Mouse (Mus musculus): ENCODE measurements around the gene Unc93b1. TPM values are rescaled to one million over a fixed set of nuclear protein-coding genes. Genes with fewer than 3 reads are reported as not detected.

Gene Unc93b1
- polyA plus RNA-seq, 1 experiment from 2014 or later, result 6.0 TPM

GRCm38 (mm10) chr19:3927989-3928388, 7.0 kb upstream of the Unc93b1 start:
- no peak overlapping the region for H3K9ac ChIP-seq (replicated peaks; ENCODE audit: low read length)
- H3K4me3 ChIP-seq (ENCODE audit: low read depth, low read length), result no peak overlapping the region
- H3K27me3 ChIP-seq (ENCODE audit: control insufficient read depth, insufficient read depth, low read length), result no peaks in the 10 kb centered on the region
- no peaks in the 10 kb centered on the region for H3K9me3 ChIP-seq (replicated peaks; ENCODE audit: control insufficient read depth, low read length)
- H3K36me3 ChIP-seq (replicated peaks; ENCODE audit: control insufficient read depth, insufficient read depth, low read depth, low read length), result no peaks in the 10 kb centered on the region
- H3K4me2 ChIP-seq (ENCODE audit: low read depth, low read length), result no peak overlapping the region
- no peak for ATAC-seq (replicated peaks; ENCODE audit: insufficient number of reproducible peaks, low FRiP score, low TSS enrichment, low read depth)
- no peaks in the 10 kb centered on the region for H3K4me1 ChIP-seq (ENCODE audit: control insufficient read depth, insufficient read depth, low read length)
- DNase-seq (ENCODE audit: low spot score), result no peak
- H3K27ac ChIP-seq (replicated peaks; ENCODE audit: low read depth, low read length), result no peak overlapping the region
- WGBS, result 88% methylated on average over 4 of the region's 4 CpGs

GRCm38 (mm10) chr19:3928779-3929178, 6.2 kb upstream of the Unc93b1 start:
- no peaks in the 10 kb centered on the region for H3K27me3 ChIP-seq (ENCODE audit: control insufficient read depth, insufficient read depth, low read length)
- H3K4me1 ChIP-seq (ENCODE audit: control insufficient read depth, insufficient read depth, low read length), result no peaks in the 10 kb centered on the region
- H3K27ac ChIP-seq (replicated peaks; ENCODE audit: low read depth, low read length), result no peak overlapping the region
- no peak for DNase-seq (ENCODE audit: low spot score)
- no peaks in the 10 kb centered on the region for H3K36me3 ChIP-seq (replicated peaks; ENCODE audit: control insufficient read depth, insufficient read depth, low read depth, low read length)
- H3K9me3 ChIP-seq (replicated peaks; ENCODE audit: control insufficient read depth, low read length), result no peaks in the 10 kb centered on the region
- H3K4me3 ChIP-seq (ENCODE audit: low read depth, low read length), result no peak overlapping the region
- H3K9ac ChIP-seq (replicated peaks; ENCODE audit: low read length), result no peak overlapping the region
- no peak overlapping the region for H3K4me2 ChIP-seq (ENCODE audit: low read depth, low read length)
- WGBS, result 73% methylated on average over 4 of the region's 4 CpGs
- no peak for ATAC-seq (replicated peaks; ENCODE audit: insufficient number of reproducible peaks, low FRiP score, low TSS enrichment, low read depth)

GRCm38 (mm10) chr19:3929211-3929941, 5.6 kb upstream of the Unc93b1 start, which contains the start of gene Aldh3b1:
TSS of gene Aldh3b1 (minus strand) at chr19:3929808.
- Histone ChIP-seq H3K36me3 (replicated peaks; ENCODE audit: control insufficient read depth, insufficient read depth, low read depth, low read length) (no peaks in the 10 kb centered on the region), H3K27me3 (ENCODE audit: control insufficient read depth, insufficient read depth, low read length) (no peaks in the 10 kb centered on the region), H3K4me1 (ENCODE audit: control insufficient read depth, insufficient read depth, low read length) (no peaks in the 10 kb centered on the region), H3K9me3 (replicated peaks; ENCODE audit: control insufficient read depth, low read length) (no peaks in the 10 kb centered on the region), H3K27ac (replicated peaks; ENCODE audit: low read depth, low read length) (0 out of 2 replicates have a peak within 1 kb of the TSS, but pooled peaks have one; percentile 16), H3K4me2 (ENCODE audit: low read depth, low read length) (no peak within 1 kb of the TSS), H3K9ac (replicated peaks; ENCODE audit: low read length) (no peak within 1 kb of the TSS; the same call in 1 of the 2 replicates), H3K4me3 (ENCODE audit: low read depth, low read length) (no peak within 1 kb of the TSS)
- ATAC-seq (replicated peaks; ENCODE audit: insufficient number of reproducible peaks, low FRiP score, low TSS enrichment, low read depth), result no peak
- 50% methylated on average over 12 of the region's 12 CpGs for WGBS
- DNase-seq (ENCODE audit: low spot score), result no peak

GRCm38 (mm10) chr19:3930262-3931057, 4.5 kb upstream of the Unc93b1 start:
- 79% methylated on average over 21 of the region's 21 CpGs for WGBS
- no peaks in the 10 kb centered on the region for H3K27me3 ChIP-seq (ENCODE audit: control insufficient read depth, insufficient read depth, low read length)
- ATAC-seq (replicated peaks; ENCODE audit: insufficient number of reproducible peaks, low FRiP score, low TSS enrichment, low read depth) (no peak), DNase-seq (ENCODE audit: low spot score) (no peak)
- H3K27ac ChIP-seq (replicated peaks; ENCODE audit: low read depth, low read length), result 0 out of 2 replicates have a peak overlapping the region, but pooled peaks have one; percentile 16
- H3K4me3 ChIP-seq (ENCODE audit: low read depth, low read length), result no peak overlapping the region
- H3K9me3 ChIP-seq (replicated peaks; ENCODE audit: control insufficient read depth, low read length), result no peaks in the 10 kb centered on the region
- no peaks in the 10 kb centered on the region for H3K36me3 ChIP-seq (replicated peaks; ENCODE audit: control insufficient read depth, insufficient read depth, low read depth, low read length)
- H3K9ac ChIP-seq (replicated peaks; ENCODE audit: low read length), result no peak overlapping the region; the same call in 1 of the 2 replicates
- no peak overlapping the region for H3K4me2 ChIP-seq (ENCODE audit: low read depth, low read length)
- no peaks in the 10 kb centered on the region for H3K4me1 ChIP-seq (ENCODE audit: control insufficient read depth, insufficient read depth, low read length)

GRCm38 (mm10) chr19:3931716-3932115, 3.3 kb upstream of the Unc93b1 start:
- H3K27ac ChIP-seq (replicated peaks; ENCODE audit: low read depth, low read length), result no peak overlapping the region
- H3K36me3 ChIP-seq (replicated peaks; ENCODE audit: control insufficient read depth, insufficient read depth, low read depth, low read length), result no peaks in the 10 kb centered on the region
- WGBS, result 90% methylated on average over 9 of the region's 9 CpGs
- ATAC-seq (replicated peaks; ENCODE audit: insufficient number of reproducible peaks, low FRiP score, low TSS enrichment, low read depth), result no peak
- no peaks in the 10 kb centered on the region for H3K9me3 ChIP-seq (replicated peaks; ENCODE audit: control insufficient read depth, low read length)
- no peak overlapping the region for H3K4me2 ChIP-seq (ENCODE audit: low read depth, low read length)
- H3K9ac ChIP-seq (replicated peaks; ENCODE audit: low read length), result no peak overlapping the region
- no peak overlapping the region for H3K4me3 ChIP-seq (ENCODE audit: low read depth, low read length)
- H3K27me3 ChIP-seq (ENCODE audit: control insufficient read depth, insufficient read depth, low read length), result no peaks in the 10 kb centered on the region
- DNase-seq (ENCODE audit: low spot score), result no peak
- no peaks in the 10 kb centered on the region for H3K4me1 ChIP-seq (ENCODE audit: control insufficient read depth, insufficient read depth, low read length)

GRCm38 (mm10) chr19:3935896-3936850, 1.2 kb downstream of the Unc93b1 start:
- H3K4me2 ChIP-seq (ENCODE audit: low read depth, low read length), result peak overlapping the region; percentile 73
- peak overlapping the region; percentile 39 for H3K4me3 ChIP-seq (ENCODE audit: low read depth, low read length)
- ATAC-seq (replicated peaks; ENCODE audit: insufficient number of reproducible peaks, low FRiP score, low TSS enrichment, low read depth) (no peak), DNase-seq (ENCODE audit: low spot score) (peak; percentile 40)
- H3K36me3 ChIP-seq (replicated peaks; ENCODE audit: control insufficient read depth, insufficient read depth, low read depth, low read length), result no peaks in the 10 kb centered on the region
- H3K27ac ChIP-seq (replicated peaks; ENCODE audit: low read depth, low read length), result no peak overlapping the region
- no peaks in the 10 kb centered on the region for H3K4me1 ChIP-seq (ENCODE audit: control insufficient read depth, insufficient read depth, low read length)
- no peaks in the 10 kb centered on the region for H3K27me3 ChIP-seq (ENCODE audit: control insufficient read depth, insufficient read depth, low read length)
- 7% methylated on average over 22 of the region's 22 CpGs for WGBS
- peak overlapping the region; percentile 37 for H3K9ac ChIP-seq (replicated peaks; ENCODE audit: low read length)
- no peaks in the 10 kb centered on the region for H3K9me3 ChIP-seq (replicated peaks; ENCODE audit: control insufficient read depth, low read length)

GRCm38 (mm10) chr19:3942315-3942714, 7.3 kb downstream of the Unc93b1 start:
- Histone ChIP-seq H3K27ac (replicated peaks; ENCODE audit: low read depth, low read length) (no peak overlapping the region), H3K9me3 (replicated peaks; ENCODE audit: control insufficient read depth, low read length) (no peaks in the 10 kb centered on the region), H3K4me3 (ENCODE audit: low read depth, low read length) (no peak overlapping the region), H3K4me2 (ENCODE audit: low read depth, low read length) (no peak overlapping the region), H3K27me3 (ENCODE audit: control insufficient read depth, insufficient read depth, low read length) (no peaks in the 10 kb centered on the region), H3K36me3 (replicated peaks; ENCODE audit: control insufficient read depth, insufficient read depth, low read depth, low read length) (no peaks in the 10 kb centered on the region), H3K4me1 (ENCODE audit: control insufficient read depth, insufficient read depth, low read length) (no peaks in the 10 kb centered on the region), H3K9ac (replicated peaks; ENCODE audit: low read length) (no peak overlapping the region)
- 85% methylated on average over 7 of the region's 7 CpGs for WGBS
- ATAC-seq (replicated peaks; ENCODE audit: insufficient number of reproducible peaks, low FRiP score, low TSS enrichment, low read depth), result no peak
- DNase-seq (ENCODE audit: low spot score), result no peak

Measured in embryonic facial prominence, embryonic 11.5 days (tissue).